Mouse (Mus musculus) liver, postnatal 0 days (tissue): ENCODE measurements around the gene Mcm8.

Experiments
- CTCF ChIP-seq: sonication (generic); IDR thresholded peaks from 2 replicates; pipeline ENCODE4 v1.5.1; 2016; ENCODE audit warnings: antibody characterized with exemption, low read depth
- EP300 ChIP-seq: IDR thresholded peaks from 2 replicates; pipeline ENCODE4 v1.6.1; 2016; ENCODE audit warnings: antibody characterized with exemption, low read depth, mild to moderate bottlenecking

GRCm38 (mm10) chr2:132793441-132794203, 22.3 kb upstream of the Mcm8 start:
- TF ChIP-seq CTCF (no peak), EP300 (no peak)
